Mouse (Mus musculus) midbrain, embryonic 12.5 days (tissue): ENCODE measurements around the gene Agap1. TPM values are rescaled to one million over a fixed set of nuclear protein-coding genes. Genes with fewer than 3 reads are reported as not detected.

Experiments
- ATAC-seq: fragments of 200-750 bp; cut with Nextera tagmentation; 2 replicates; pipeline ENCODE4 v1.8.0; 2017; ENCODE audit warnings: low read depth, moderate TSS enrichment, moderate library complexity; ENCODE audit not compliant: low FRiP score
- H3K27ac ChIP-seq: fragments of 300-500 bp; sonication (generic); replicated peaks from 2 replicates; pipeline ENCODE4 v1.5.1; 2016; ENCODE audit warnings: mild to moderate bottlenecking
- H3K27me3 ChIP-seq: fragments of 300-500 bp; sonication (generic); 2 replicates; pipeline ENCODE4 v1.6.1; 2016; ENCODE audit warnings: mild to moderate bottlenecking
- H3K36me3 ChIP-seq: fragments of 300-500 bp; sonication (generic); 2 replicates; pipeline ENCODE4 v1.6.1; 2016
- H3K4me1 ChIP-seq: fragments of 300-500 bp; sonication (generic); 2 replicates; pipeline ENCODE4 v1.6.1; 2016
- H3K4me2 ChIP-seq: fragments of 300-500 bp; sonication (generic); replicated peaks from 2 replicates; pipeline ENCODE4 v1.6.1; 2016; ENCODE audit warnings: mild to moderate bottlenecking, moderate library complexity
- H3K4me3 ChIP-seq: fragments of 300-500 bp; sonication (generic); 2 replicates; pipeline ENCODE4 v1.5.1; 2016; ENCODE audit warnings: mild to moderate bottlenecking
- H3K9ac ChIP-seq: fragments of 300-500 bp; sonication (generic); replicated peaks from 2 replicates; pipeline ENCODE4 v1.6.1; 2016; ENCODE audit warnings: mild to moderate bottlenecking, moderate library complexity
- H3K9me3 ChIP-seq: fragments of 300-500 bp; sonication (generic); 2 replicates; pipeline ENCODE4 v1.6.1; 2016; ENCODE audit warnings: mild to moderate bottlenecking
- WGBS: fragments of 180-500 bp; shearing (Covaris S2); methylation state at CpG from one replicate; pipeline ENCODE4 v1.1.7; 2016; 5-methylcytosine and 5-hydroxymethylcytosine counted together
- polyA plus RNA-seq: library from polyadenylated mRNA; unstranded; fragments of >200 nt; fragmentation: Nextera tagmentation; extraction: Ambion mirVana; gene quantifications from 2 replicates; pipeline ENCODE4 v1.2.1, GENCODE M21; 2016

The Agap1 gene
- polyA plus RNA-seq, 1 experiment from 2014 or later: 61.9 TPM

- 77% methylated on average over 6 of the region's 6 CpGs for WGBS
- H3K27me3 ChIP-seq: peaks cover 91% of the 10 kb centered on the region
- H3K4me1 ChIP-seq: peaks cover 19% of the 10 kb centered on the region
- no peak for ATAC-seq
- no peak overlapping the region for H3K4me2 ChIP-seq
- H3K27ac ChIP-seq: no peak overlapping the region
- no peak overlapping the region for H3K9ac ChIP-seq
- H3K9me3 ChIP-seq: peaks cover 8% of the 10 kb centered on the region; the same call in 1 of the 2 replicates
- H3K36me3 ChIP-seq: no peaks in the 10 kb centered on the region
- no peak overlapping the region for H3K4me3 ChIP-seq
Observed at GRCm38 (mm10) chr1:89919206-89919605, 464.6 kb downstream of the Agap1 start.

GRCm38 (mm10) chr1:89921806-89922205, 467.2 kb downstream of the Agap1 start:
- no peak overlapping the region for H3K9ac ChIP-seq
- peaks cover 100% of the 10 kb centered on the region for H3K27me3 ChIP-seq
- no peak overlapping the region for H3K4me3 ChIP-seq
- 0 out of 2 replicates have a peak overlapping the region, but pooled peaks have one; percentile 43 for H3K4me2 ChIP-seq
- H3K27ac ChIP-seq: no peak overlapping the region
- no peaks in the 10 kb centered on the region for H3K36me3 ChIP-seq
- WGBS: 2% methylated on average over 10 of the region's 10 CpGs
- H3K9me3 ChIP-seq: peaks cover 8% of the 10 kb centered on the region; the same call in 1 of the 2 replicates
- peaks cover 27% of the 10 kb centered on the region for H3K4me1 ChIP-seq
- no peak for ATAC-seq

- H3K4me1 ChIP-seq: peaks cover 32% of the 10 kb centered on the region
- no peaks in the 10 kb centered on the region for H3K36me3 ChIP-seq
- H3K27ac ChIP-seq: no peak overlapping the region
- H3K9me3 ChIP-seq: peaks cover 8% of the 10 kb centered on the region; the same call in 1 of the 2 replicates
- peaks cover 100% of the 10 kb centered on the region for H3K27me3 ChIP-seq
- no peak overlapping the region for H3K9ac ChIP-seq
- 2% methylated on average over 7 of the region's 7 CpGs for WGBS
- no peak overlapping the region for H3K4me3 ChIP-seq
- H3K4me2 ChIP-seq: peak overlapping the region; percentile 43; the same call in 1 of the 2 replicates
- ATAC-seq: no peak
Observed at GRCm38 (mm10) chr1:89922282-89922681, 467.7 kb downstream of the Agap1 start.

- WGBS: under 1% methylated on average over 33 of the region's 41 CpGs
- ATAC-seq: peak; percentile 64
- no peak overlapping the region for H3K27ac ChIP-seq
- H3K4me1 ChIP-seq: peaks cover 35% of the 10 kb centered on the region
- H3K36me3 ChIP-seq: no peaks in the 10 kb centered on the region
- H3K4me3 ChIP-seq: peak overlapping the region; percentile 21; the same call in 1 of the 2 replicates
- peak overlapping the region; percentile 43 for H3K4me2 ChIP-seq
- H3K27me3 ChIP-seq: peaks cover 100% of the 10 kb centered on the region
- peaks cover 8% of the 10 kb centered on the region; the same call in 1 of the 2 replicates for H3K9me3 ChIP-seq
- no peak overlapping the region for H3K9ac ChIP-seq
Observed at GRCm38 (mm10) chr1:89922883-89923641, 468.5 kb downstream of the Agap1 start.

- WGBS: 4% methylated on average over 14 of the region's 14 CpGs
- Histone ChIP-seq H3K4me1 (peaks cover 38% of the 10 kb centered on the region), H3K4me3 (peak overlapping the region; percentile 21; the same call in 1 of the 2 replicates), H3K27me3 (peaks cover 100% of the 10 kb centered on the region), H3K9me3 (peaks cover 6% of the 10 kb centered on the region; the same call in 1 of the 2 replicates), H3K36me3 (no peaks in the 10 kb centered on the region), H3K27ac (no peak overlapping the region), H3K4me2 (peak overlapping the region; percentile 43), H3K9ac (no peak overlapping the region)
- no peak for ATAC-seq
Observed at GRCm38 (mm10) chr1:89923642-89924020, 469.0 kb downstream of the Agap1 start.

- Histone ChIP-seq H3K4me3 (no peak overlapping the region), H3K4me2 (no peak overlapping the region), H3K9me3 (no peaks in the 10 kb centered on the region), H3K27ac (no peak overlapping the region), H3K4me1 (peaks cover 55% of the 10 kb centered on the region), H3K27me3 (peaks cover 100% of the 10 kb centered on the region), H3K36me3 (no peaks in the 10 kb centered on the region), H3K9ac (no peak overlapping the region)
- 6% methylated on average over 12 of the region's 12 CpGs for WGBS
- no peak for ATAC-seq
Observed at GRCm38 (mm10) chr1:89925501-89926190, 471.0 kb downstream of the Agap1 start.

- no peaks in the 10 kb centered on the region for H3K36me3 ChIP-seq
- 0 out of 2 replicates have a peak overlapping the region, but pooled peaks have one; percentile 2 for H3K27ac ChIP-seq
- no peak overlapping the region for H3K9ac ChIP-seq
- peaks cover 65% of the 10 kb centered on the region for H3K4me1 ChIP-seq
- no peaks in the 10 kb centered on the region for H3K9me3 ChIP-seq
- peak overlapping the region; percentile 19; the same call in 1 of the 2 replicates for H3K4me2 ChIP-seq
- H3K27me3 ChIP-seq: peaks cover 100% of the 10 kb centered on the region
- ATAC-seq: no peak
- 1% methylated on average over 9 of the region's 9 CpGs for WGBS
- peak overlapping the region; percentile 27 for H3K4me3 ChIP-seq
Observed at GRCm38 (mm10) chr1:89926583-89927060, 472.0 kb downstream of the Agap1 start.

GRCm38 (mm10) chr1:89927061-89927661, 472.6 kb downstream of the Agap1 start:
- 0 out of 2 replicates have a peak overlapping the region, but pooled peaks have one; percentile 2 for H3K27ac ChIP-seq
- no peaks in the 10 kb centered on the region for H3K9me3 ChIP-seq
- H3K4me1 ChIP-seq: peaks cover 68% of the 10 kb centered on the region
- no peaks in the 10 kb centered on the region for H3K36me3 ChIP-seq
- under 1% methylated on average over 36 of the region's 36 CpGs for WGBS
- H3K9ac ChIP-seq: 0 out of 2 replicates have a peak overlapping the region, but pooled peaks have one; percentile 12
- peak overlapping the region; percentile 27 for H3K4me3 ChIP-seq
- no peak for ATAC-seq
- H3K27me3 ChIP-seq: peaks cover 100% of the 10 kb centered on the region
- H3K4me2 ChIP-seq: peak overlapping the region; percentile 19

GRCm38 (mm10) chr1:89928676-89929075, 474.1 kb downstream of the Agap1 start:
- H3K9ac ChIP-seq: no peak overlapping the region
- no peak for ATAC-seq
- H3K4me3 ChIP-seq: peak overlapping the region; percentile 43

GRCm38 (mm10) chr1:89929181-89929580, 474.6 kb downstream of the Agap1 start:
- 2% methylated on average over 6 of the region's 6 CpGs for WGBS
- Histone ChIP-seq H3K9ac (no peak overlapping the region; the same call in 1 of the 2 replicates), H3K27ac (no peak overlapping the region), H3K4me2 (peak overlapping the region; percentile 15), H3K9me3 (no peaks in the 10 kb centered on the region), H3K4me1 (peaks cover 68% of the 10 kb centered on the region), H3K27me3 (peaks cover 97% of the 10 kb centered on the region), H3K4me3 (peak overlapping the region; percentile 43), H3K36me3 (no peaks in the 10 kb centered on the region)
- no peak for ATAC-seq

More at GRCm38 (mm10) chr1:89928676-89929075, 474.1 kb downstream of the Agap1 start:
- no peaks in the 10 kb centered on the region for H3K9me3 ChIP-seq
- 2% methylated on average over 25 of the region's 25 CpGs for WGBS
- H3K4me1 ChIP-seq: peaks cover 64% of the 10 kb centered on the region
- peaks cover 97% of the 10 kb centered on the region for H3K27me3 ChIP-seq
- no peaks in the 10 kb centered on the region for H3K36me3 ChIP-seq
- peak overlapping the region; percentile 15 for H3K4me2 ChIP-seq
- no peak overlapping the region for H3K27ac ChIP-seq

- peak overlapping the region; percentile 39 for H3K27ac ChIP-seq
- peaks cover 67% of the 10 kb centered on the region for H3K4me1 ChIP-seq
- H3K4me2 ChIP-seq: peak overlapping the region; percentile 63
- no peak for ATAC-seq
- peaks cover 96% of the 10 kb centered on the region for H3K27me3 ChIP-seq
- peak overlapping the region; percentile 37; the same call in 1 of the 2 replicates for H3K9ac ChIP-seq
- no peaks in the 10 kb centered on the region for H3K9me3 ChIP-seq
- no peaks in the 10 kb centered on the region for H3K36me3 ChIP-seq
- peak overlapping the region; percentile 43 for H3K4me3 ChIP-seq
- WGBS: under 1% methylated on average over 53 of the region's 55 CpGs
Observed at GRCm38 (mm10) chr1:89929721-89930505, 475.3 kb downstream of the Agap1 start.
